Mouse (Mus musculus): ENCODE data around the gene Synj2. TPM values are rescaled to one million over a fixed set of nuclear protein-coding genes. Genes with fewer than 3 reads are reported as not detected.

Gene Synj2
- polyA plus RNA-seq, 1 experiment = 1.6 TPM

DNA sequence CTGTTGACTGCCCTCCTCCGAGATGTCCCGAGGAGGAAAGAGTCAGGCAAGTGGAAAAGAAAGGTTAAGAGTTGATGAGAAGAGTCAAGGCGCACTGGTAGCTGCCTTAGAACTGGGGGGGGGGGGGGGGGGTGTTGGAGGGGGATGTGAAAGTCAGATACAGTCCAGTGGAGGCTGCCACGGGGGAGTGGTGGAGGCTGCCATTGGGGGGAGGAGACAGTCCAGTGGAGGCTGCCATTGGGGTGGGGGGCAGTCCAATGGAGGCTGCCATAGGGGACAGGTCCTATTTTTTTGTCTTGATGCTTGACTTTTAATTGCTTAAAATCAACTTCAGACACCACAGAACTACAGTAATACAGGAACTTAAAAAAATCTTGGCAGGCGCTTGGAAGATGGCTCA, 8.9 kb upstream of the Synj2 start:
- Histone ChIP-seq H3K27ac (ENCODE audit: insufficient read depth, low read length) (no peak overlapping the region), H3K4me1 (ENCODE audit: control insufficient read depth, insufficient read depth, insufficient read length) (peaks cover 17% of the 10 kb centered on the region; the same call in 1 of the 2 replicates), H3K36me3 (ENCODE audit: control insufficient read depth, insufficient read depth, low read length) (peaks cover 12% of the 10 kb centered on the region), H3K4me3 (ENCODE audit: extremely low read depth, insufficient read depth, insufficient read length) (no peak overlapping the region), H3K27me3 (ENCODE audit: control insufficient read depth, insufficient read depth, low read length) (no peaks in the 10 kb centered on the region)
- TF ChIP-seq POLR2A (IDR thresholded peaks at IDR 0.05; ENCODE audit: low read depth, low read length) (no peak), CTCF (IDR thresholded peaks at IDR 0.05; ENCODE audit: extremely low read depth, insufficient read depth, insufficient read length, insufficient replicate concordance) (no peak)
- peak in 1 of 2 experiments; percentile 41 for DNase-seq (ENCODE audit: low read depth in 1 of 2, low spot score in 2 of 2)
- WGBS = 55% methylated on average over 5 of the region's 5 CpGs

DNA sequence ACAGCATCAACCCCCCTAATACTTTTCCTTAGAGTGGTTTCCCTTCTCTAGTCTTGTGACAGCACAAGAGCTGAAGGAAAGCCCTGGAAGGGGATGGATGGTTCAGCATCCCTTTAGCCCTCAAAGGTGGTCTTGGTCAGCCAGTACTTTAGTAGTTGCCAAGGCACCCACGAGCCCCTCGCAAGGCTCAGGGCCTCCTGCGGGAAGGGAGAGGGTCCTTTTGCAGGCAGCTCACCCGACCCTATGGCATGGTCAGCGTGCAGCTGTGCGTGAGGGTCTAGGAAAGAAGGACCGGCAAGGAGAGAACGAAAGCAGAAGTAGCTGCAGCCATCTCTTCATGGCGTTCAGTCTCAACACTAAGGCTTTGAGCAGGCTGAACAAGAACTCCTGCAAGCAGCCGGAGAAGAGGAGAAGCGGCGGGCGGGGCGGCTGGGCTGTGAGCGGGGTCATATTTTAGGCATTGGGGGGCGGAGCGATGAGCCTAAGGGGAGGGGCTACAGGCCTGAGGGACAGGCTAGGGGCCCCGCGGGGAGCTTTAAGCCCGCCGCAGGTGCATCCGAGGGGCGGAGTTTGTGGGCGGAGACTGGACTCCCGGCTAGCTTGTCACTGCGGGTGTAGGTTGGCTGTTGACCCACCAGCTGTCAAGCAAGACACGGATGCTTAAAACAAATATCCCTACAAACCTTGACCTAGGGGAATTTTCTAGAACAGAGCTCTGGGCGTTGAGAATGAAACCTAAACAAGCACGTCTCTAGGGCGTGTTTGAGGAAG, 6.3 kb upstream of the Synj2 start:
- Histone ChIP-seq H3K27ac (ENCODE audit: insufficient read depth, low read length) (peak overlapping the region; percentile 72), H3K36me3 (ENCODE audit: control insufficient read depth, insufficient read depth, low read length) (peaks cover 6% of the 10 kb centered on the region; the same call in 1 of the 2 replicates), H3K4me3 (ENCODE audit: extremely low read depth, insufficient read depth, insufficient read length) (peak overlapping the region; percentile 42; the same call in 1 of the 2 replicates), H3K27me3 (ENCODE audit: control insufficient read depth, insufficient read depth, low read length) (no peaks in the 10 kb centered on the region), H3K4me1 (ENCODE audit: control insufficient read depth, insufficient read depth, insufficient read length) (peaks cover 17% of the 10 kb centered on the region; the same call in 1 of the 2 replicates)
- peak; percentile 81 to 91 for DNase-seq (ENCODE audit: low read depth in 1 of 2, low spot score in 2 of 2)
- WGBS = 1% methylated on average over 30 of the region's 30 CpGs
- no peak for TF ChIP-seq POLR2A (IDR thresholded peaks at IDR 0.05; ENCODE audit: low read depth, low read length)

DNA sequence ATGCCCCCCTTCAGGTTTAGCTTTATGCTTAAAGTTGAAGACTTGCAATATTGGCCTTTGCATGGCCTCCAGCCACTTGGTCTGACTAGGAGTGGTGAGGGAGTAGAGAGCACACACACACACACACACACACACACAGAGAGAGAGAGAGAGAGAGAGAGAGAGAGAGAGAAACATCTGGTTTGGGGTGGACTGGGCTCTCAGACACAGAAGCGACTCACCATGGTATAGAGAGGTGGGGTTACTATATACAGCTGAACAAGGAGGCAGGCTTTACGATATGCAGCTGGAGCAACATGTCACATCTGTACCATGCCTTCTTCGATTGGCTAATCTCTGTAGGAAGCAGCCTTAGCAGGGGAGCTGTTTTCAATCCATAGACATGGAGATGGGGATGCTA, 5.4 kb upstream of the Synj2 start:
- H3K27me3 ChIP-seq (ENCODE audit: control insufficient read depth, insufficient read depth, low read length) = no peaks in the 10 kb centered on the region
- no peak for DNase-seq (ENCODE audit: low read depth in 1 of 2, low spot score in 2 of 2)
- H3K27ac ChIP-seq (ENCODE audit: insufficient read depth, low read length) = peak overlapping the region; percentile 14
- H3K4me3 ChIP-seq (ENCODE audit: extremely low read depth, insufficient read depth, insufficient read length) = no peak overlapping the region
- TF ChIP-seq POLR2A (IDR thresholded peaks at IDR 0.05; ENCODE audit: low read depth, low read length) (no peak), CTCF (IDR thresholded peaks at IDR 0.05; ENCODE audit: extremely low read depth, insufficient read depth, insufficient read length, insufficient replicate concordance) (no peak)
- H3K4me1 ChIP-seq (ENCODE audit: control insufficient read depth, insufficient read depth, insufficient read length) = peaks cover 18% of the 10 kb centered on the region
- peaks cover 3% of the 10 kb centered on the region; the same call in 1 of the 2 replicates for H3K36me3 ChIP-seq (ENCODE audit: control insufficient read depth, insufficient read depth, low read length)
- WGBS = 20% methylated on average over 3 of the region's 3 CpGs

DNA sequence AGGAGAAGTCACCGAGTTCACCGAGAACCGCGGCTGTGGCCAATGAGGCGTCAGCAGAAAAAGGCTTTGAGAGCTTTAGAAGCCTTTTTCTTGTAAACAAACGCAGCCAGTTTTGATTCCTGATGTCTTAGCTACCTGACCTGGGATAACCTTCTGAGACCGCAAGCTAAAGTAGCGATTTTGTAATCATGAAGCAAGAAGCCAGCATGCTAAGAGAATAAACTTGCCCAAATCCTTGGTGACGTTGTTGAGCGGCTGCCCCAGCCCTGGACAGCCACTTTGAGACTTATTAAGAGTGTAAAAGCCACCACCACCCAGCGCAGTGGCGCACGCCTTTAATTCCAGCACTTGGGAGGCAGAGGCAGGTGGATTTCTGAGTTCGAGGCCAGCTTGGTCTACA, 4.8 kb upstream of the Synj2 start:
- 50% methylated on average over 14 of the region's 14 CpGs for WGBS
- Histone ChIP-seq H3K4me3 (ENCODE audit: extremely low read depth, insufficient read depth, insufficient read length) (no peak overlapping the region), H3K36me3 (ENCODE audit: control insufficient read depth, insufficient read depth, low read length) (no peaks in the 10 kb centered on the region; the same call in 1 of the 2 replicates), H3K4me1 (ENCODE audit: control insufficient read depth, insufficient read depth, insufficient read length) (peaks cover 20% of the 10 kb centered on the region), H3K27ac (ENCODE audit: insufficient read depth, low read length) (peak overlapping the region; percentile 14; the same call in 1 of the 2 replicates), H3K27me3 (ENCODE audit: control insufficient read depth, insufficient read depth, low read length) (no peaks in the 10 kb centered on the region)
- no peak for DNase-seq (ENCODE audit: low read depth in 1 of 2, low spot score in 2 of 2)
- TF ChIP-seq POLR2A (IDR thresholded peaks at IDR 0.05; ENCODE audit: low read depth, low read length) (no peak), CTCF (IDR thresholded peaks at IDR 0.05; ENCODE audit: extremely low read depth, insufficient read depth, insufficient read length, insufficient replicate concordance) (no peak)

DNA sequence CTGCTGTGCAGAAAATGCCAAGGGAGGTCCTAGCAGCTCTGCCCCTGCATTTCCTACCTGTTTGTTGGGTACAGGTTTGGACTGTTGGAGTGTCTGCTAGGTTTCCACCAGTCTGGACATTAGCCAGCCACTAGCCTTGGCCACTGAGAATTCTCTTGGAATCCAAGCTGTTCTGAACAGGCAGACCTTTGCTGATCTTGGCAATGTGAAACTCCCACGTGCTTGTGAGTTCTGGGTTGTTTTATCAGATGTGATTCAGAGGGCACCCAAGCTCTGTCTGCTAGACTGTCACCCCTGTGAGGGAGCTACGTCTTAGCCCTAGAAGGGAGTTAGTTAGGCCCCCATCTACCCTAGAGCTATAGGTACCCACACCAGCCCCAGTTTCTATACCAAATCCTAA, 3.6 kb upstream of the Synj2 start:
- WGBS = 83% methylated on average over 2 of the region's 2 CpGs
- Histone ChIP-seq H3K4me3 (ENCODE audit: extremely low read depth, insufficient read depth, insufficient read length) (no peak overlapping the region), H3K27me3 (ENCODE audit: control insufficient read depth, insufficient read depth, low read length) (no peaks in the 10 kb centered on the region; the same call in 1 of the 2 replicates), H3K4me1 (ENCODE audit: control insufficient read depth, insufficient read depth, insufficient read length) (peaks cover 18% of the 10 kb centered on the region), H3K36me3 (ENCODE audit: control insufficient read depth, insufficient read depth, low read length) (no peaks in the 10 kb centered on the region), H3K27ac (ENCODE audit: insufficient read depth, low read length) (no peak overlapping the region)
- TF ChIP-seq POLR2A (IDR thresholded peaks at IDR 0.05; ENCODE audit: low read depth, low read length) (no peak), CTCF (IDR thresholded peaks at IDR 0.05; ENCODE audit: extremely low read depth, insufficient read depth, insufficient read length, insufficient replicate concordance) (no peak)
- DNase-seq (ENCODE audit: low read depth in 1 of 2, low spot score in 2 of 2) = no peak

DNA sequence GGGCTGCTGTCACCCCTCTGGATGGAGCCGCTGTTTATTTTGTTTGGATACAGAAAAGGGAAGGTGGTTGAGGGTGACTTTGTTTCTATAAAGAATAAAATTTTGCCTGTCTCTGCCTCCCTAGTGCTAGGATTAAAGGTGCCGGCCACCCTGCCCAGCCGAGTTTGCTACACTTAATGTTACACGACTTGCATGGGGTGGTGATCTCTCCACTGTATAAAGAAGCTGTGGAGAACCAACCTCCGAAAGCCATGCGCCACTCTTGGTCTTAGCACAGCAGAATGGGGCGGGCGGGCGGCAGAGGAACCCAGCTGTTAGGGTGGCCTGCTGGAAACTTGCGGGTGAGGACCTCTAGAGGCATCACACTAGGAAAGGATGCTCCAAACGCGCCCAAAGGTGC, 1.2 kb upstream of the Synj2 start:
- 84% methylated on average over 12 of the region's 12 CpGs for WGBS
- H3K4me3 ChIP-seq (ENCODE audit: extremely low read depth, insufficient read depth, insufficient read length) = no peak overlapping the region
- no peaks in the 10 kb centered on the region for H3K36me3 ChIP-seq (ENCODE audit: control insufficient read depth, insufficient read depth, low read length)
- no peak for DNase-seq (ENCODE audit: low read depth in 1 of 2, low spot score in 2 of 2)
- H3K4me1 ChIP-seq (ENCODE audit: control insufficient read depth, insufficient read depth, insufficient read length) = peaks cover 15% of the 10 kb centered on the region
- no peak overlapping the region for H3K27ac ChIP-seq (ENCODE audit: insufficient read depth, low read length)
- TF ChIP-seq POLR2A (IDR thresholded peaks at IDR 0.05; ENCODE audit: low read depth, low read length) = no peak
- no peak for TF ChIP-seq CTCF (IDR thresholded peaks at IDR 0.05; ENCODE audit: extremely low read depth, insufficient read depth, insufficient read length, insufficient replicate concordance)
- H3K27me3 ChIP-seq (ENCODE audit: control insufficient read depth, insufficient read depth, low read length) = no peaks in the 10 kb centered on the region; the same call in 1 of the 2 replicates

DNA sequence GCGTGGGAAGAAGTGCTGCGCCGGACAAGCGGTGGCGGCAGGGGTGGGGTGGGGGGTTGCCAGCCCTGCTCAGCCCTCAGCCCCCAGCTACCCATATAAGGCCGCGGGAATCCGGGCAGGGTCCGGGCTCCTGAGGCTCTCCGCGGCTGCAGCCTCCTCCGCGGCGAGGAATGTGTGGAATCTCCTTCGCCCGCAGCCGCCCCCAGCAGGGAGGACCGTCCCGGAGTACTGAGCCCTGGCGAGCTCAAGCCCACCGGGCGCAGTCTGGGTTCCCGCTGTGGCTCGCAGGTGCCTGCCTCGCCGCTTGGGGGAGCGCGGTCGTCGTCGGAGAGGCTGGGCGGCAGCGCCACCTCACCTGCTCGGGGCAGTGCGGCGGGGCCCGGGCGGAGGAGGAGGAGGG, 288 bp upstream of the Synj2 start:
- H3K27me3 ChIP-seq (ENCODE audit: control insufficient read depth, insufficient read depth, low read length) = no peaks in the 10 kb centered on the region; the same call in 1 of the 2 replicates
- H3K27ac ChIP-seq (ENCODE audit: insufficient read depth, low read length) = no peak overlapping the region
- 2% methylated on average over 35 of the region's 38 CpGs for whole genome bisulfite sequencing
- H3K36me3 ChIP-seq (ENCODE audit: control insufficient read depth, insufficient read depth, low read length) = no peaks in the 10 kb centered on the region
- TF ChIP-seq POLR2A (IDR thresholded peaks at IDR 0.05; ENCODE audit: low read depth, low read length) (no peak), CTCF (IDR thresholded peaks at IDR 0.05; ENCODE audit: extremely low read depth, insufficient read depth, insufficient read length, insufficient replicate concordance) (peak; percentile 69; the same call in 1 of the 2 replicates)
- DNase-seq (ENCODE audit: low read depth in 1 of 2, low spot score in 2 of 2) = peak; percentile 46 to 84
- H3K4me3 ChIP-seq (ENCODE audit: extremely low read depth, insufficient read depth, insufficient read length) = peak overlapping the region; percentile 66; the same call in 1 of the 2 replicates
- H3K4me1 ChIP-seq (ENCODE audit: control insufficient read depth, insufficient read depth, insufficient read length) = peaks cover 9% of the 10 kb centered on the region
